Mouse (Mus musculus): Measurements from ENCODE around the gene Emc10. TPM values are rescaled to one million over a fixed set of nuclear protein-coding genes. Genes with fewer than 3 reads are reported as not detected.

Gene Emc10
- polyA plus RNA-seq, 1 experiment from 2014 or later, result 111 TPM

- Histone ChIP-seq H3K36me3 (peaks cover 15% of the 10 kb centered on the region), H3K27me3 (replicated peaks) (peaks cover 18% of the 10 kb centered on the region), H3K4me3 (peak overlapping the region; percentile 35), H3K4me1 (replicated peaks) (peaks cover 42% of the 10 kb centered on the region), H3K27ac (ENCODE audit: poor library complexity, severe bottlenecking) (peak overlapping the region; percentile 84), H3K9me3 (replicated peaks) (no peaks in the 10 kb centered on the region), H3K9ac (peak overlapping the region; percentile 77), H3K4me2 (peak overlapping the region; percentile 77)
- WGBS, result 38% methylated on average over 3 of the region's 3 CpGs
- ATAC-seq (ENCODE audit: insufficient number of reproducible peaks, low FRiP score), result peak; percentile 83
These were observed 13.4 kb downstream of the Emc10 start for GRCm38 (mm10) chr7:44482836-44483435.

- Histone ChIP-seq H3K27ac (ENCODE audit: poor library complexity, severe bottlenecking) (peak overlapping the region; percentile 100), H3K36me3 (peaks cover 4% of the 10 kb centered on the region; the same call in 1 of the 2 replicates), H3K9ac (peak overlapping the region; percentile 95), H3K4me3 (peak overlapping the region; percentile 63), H3K9me3 (replicated peaks) (no peaks in the 10 kb centered on the region), H3K4me2 (peak overlapping the region; percentile 91), H3K27me3 (replicated peaks) (peaks cover 14% of the 10 kb centered on the region), H3K4me1 (replicated peaks) (peaks cover 58% of the 10 kb centered on the region)
- no peak for ATAC-seq (ENCODE audit: insufficient number of reproducible peaks, low FRiP score)
- WGBS, result 19% methylated on average over 5 of the region's 5 CpGs
These were observed 21.2 kb downstream of the Emc10 start for GRCm38 (mm10) chr7:44475046-44475614.

- Histone ChIP-seq H3K4me2 (peak overlapping the region; percentile 91), H3K36me3 (peaks cover 5% of the 10 kb centered on the region; the same call in 1 of the 2 replicates), H3K27me3 (replicated peaks) (peaks cover 6% of the 10 kb centered on the region), H3K27ac (ENCODE audit: poor library complexity, severe bottlenecking) (peak overlapping the region; percentile 100), H3K9ac (peak overlapping the region; percentile 95), H3K4me3 (peak overlapping the region; percentile 63), H3K9me3 (replicated peaks) (no peaks in the 10 kb centered on the region), H3K4me1 (replicated peaks) (peaks cover 60% of the 10 kb centered on the region)
- 12% methylated on average over 4 of the region's 4 CpGs for WGBS
- 0 out of 2 replicates have a peak, but pooled peaks have one; percentile 7 for ATAC-seq (ENCODE audit: insufficient number of reproducible peaks, low FRiP score)
These were observed 21.9 kb downstream of the Emc10 start for GRCm38 (mm10) chr7:44474419-44474818.

- H3K4me2 ChIP-seq, result peak overlapping the region; percentile 91
- peak; percentile 80 for ATAC-seq (ENCODE audit: insufficient number of reproducible peaks, low FRiP score)
- H3K36me3 ChIP-seq, result peaks cover 6% of the 10 kb centered on the region; the same call in 1 of the 2 replicates
- H3K9ac ChIP-seq, result peak overlapping the region; percentile 95
- peak overlapping the region; percentile 63 for H3K4me3 ChIP-seq
- no peaks in the 10 kb centered on the region for H3K9me3 ChIP-seq (replicated peaks)
- H3K27ac ChIP-seq (ENCODE audit: poor library complexity, severe bottlenecking), result peak overlapping the region; percentile 100
- H3K27me3 ChIP-seq (replicated peaks), result peaks cover under 1% of the 10 kb centered on the region
- WGBS, result 14% methylated on average over 9 of the region's 9 CpGs
- peaks cover 66% of the 10 kb centered on the region for H3K4me1 ChIP-seq (replicated peaks)
These were observed 23.2 kb downstream of the Emc10 start for GRCm38 (mm10) chr7:44472961-44473646.

GRCm38 (mm10) chr7:44472558-44472885 is 23.8 kb downstream of the Emc10 start:
- Histone ChIP-seq H3K27me3 (replicated peaks) (no peaks in the 10 kb centered on the region), H3K9me3 (replicated peaks) (no peaks in the 10 kb centered on the region), H3K9ac (peak overlapping the region; percentile 32), H3K36me3 (peaks cover 6% of the 10 kb centered on the region; the same call in 1 of the 2 replicates), H3K4me1 (replicated peaks) (peaks cover 66% of the 10 kb centered on the region), H3K4me2 (peak overlapping the region; percentile 91), H3K27ac (ENCODE audit: poor library complexity, severe bottlenecking) (peak overlapping the region; percentile 100), H3K4me3 (peak overlapping the region; percentile 63)
- WGBS, result 27% methylated on average over 1 of the region's 1 CpGs
- no peak for ATAC-seq (ENCODE audit: insufficient number of reproducible peaks, low FRiP score)

GRCm38 (mm10) chr7:44471880-44472557 is 24.3 kb downstream of the Emc10 start:
- 12% methylated on average over 6 of the region's 6 CpGs for WGBS
- H3K4me3 ChIP-seq, result peak overlapping the region; percentile 63
- H3K9ac ChIP-seq, result peak overlapping the region; percentile 60
- no peaks in the 10 kb centered on the region for H3K27me3 ChIP-seq (replicated peaks)
- ATAC-seq (ENCODE audit: insufficient number of reproducible peaks, low FRiP score), result peak; percentile 40
- H3K27ac ChIP-seq (ENCODE audit: poor library complexity, severe bottlenecking), result peak overlapping the region; percentile 100
- no peaks in the 10 kb centered on the region for H3K9me3 ChIP-seq (replicated peaks)
- H3K36me3 ChIP-seq, result peaks cover 6% of the 10 kb centered on the region; the same call in 1 of the 2 replicates
- peak overlapping the region; percentile 91 for H3K4me2 ChIP-seq
- peaks cover 71% of the 10 kb centered on the region for H3K4me1 ChIP-seq (replicated peaks)

- H3K9me3 ChIP-seq (replicated peaks), result no peaks in the 10 kb centered on the region
- peaks cover 6% of the 10 kb centered on the region; the same call in 1 of the 2 replicates for H3K36me3 ChIP-seq
- H3K27me3 ChIP-seq (replicated peaks), result no peaks in the 10 kb centered on the region
- WGBS, result 62% methylated on average over 16 of the region's 16 CpGs
- H3K4me2 ChIP-seq, result peak overlapping the region; percentile 91
- H3K27ac ChIP-seq (ENCODE audit: poor library complexity, severe bottlenecking), result peak overlapping the region; percentile 100
- peaks cover 76% of the 10 kb centered on the region for H3K4me1 ChIP-seq (replicated peaks)
- H3K9ac ChIP-seq, result peak overlapping the region; percentile 60
- no peak overlapping the region for H3K4me3 ChIP-seq
- no peak for ATAC-seq (ENCODE audit: insufficient number of reproducible peaks, low FRiP score)
These were observed 25.4 kb downstream of the Emc10 start for GRCm38 (mm10) chr7:44470696-44471612.

- Histone ChIP-seq H3K27ac (ENCODE audit: poor library complexity, severe bottlenecking) (peak overlapping the region; percentile 100), H3K9me3 (replicated peaks) (no peaks in the 10 kb centered on the region), H3K27me3 (replicated peaks) (no peaks in the 10 kb centered on the region; the same call in 1 of the 2 replicates), H3K36me3 (peaks cover 6% of the 10 kb centered on the region; the same call in 1 of the 2 replicates), H3K4me1 (replicated peaks) (peaks cover 75% of the 10 kb centered on the region), H3K4me3 (peak overlapping the region; percentile 64; the same call in 1 of the 2 replicates), H3K9ac (peak overlapping the region; percentile 81), H3K4me2 (peak overlapping the region; percentile 91)
- ATAC-seq (ENCODE audit: insufficient number of reproducible peaks, low FRiP score), result no peak
- WGBS, result 51% methylated on average over 16 of the region's 16 CpGs
These were observed 26.4 kb downstream of the Emc10 start for GRCm38 (mm10) chr7:44469677-44470675.

- Histone ChIP-seq H3K27me3 (replicated peaks) (peaks cover 10% of the 10 kb centered on the region), H3K27ac (ENCODE audit: poor library complexity, severe bottlenecking) (peak overlapping the region; percentile 100), H3K4me3 (peak overlapping the region; percentile 64), H3K9ac (peak overlapping the region; percentile 81), H3K4me1 (replicated peaks) (peaks cover 79% of the 10 kb centered on the region), H3K36me3 (peaks cover 6% of the 10 kb centered on the region; the same call in 1 of the 2 replicates), H3K4me2 (peak overlapping the region; percentile 91), H3K9me3 (replicated peaks) (no peaks in the 10 kb centered on the region)
- ATAC-seq (ENCODE audit: insufficient number of reproducible peaks, low FRiP score), result no peak
- 30% methylated on average over 15 of the region's 15 CpGs for WGBS
These were observed 27.6 kb downstream of the Emc10 start for GRCm38 (mm10) chr7:44468644-44469285.

Measured in heart, embryonic 12.5 days (tissue).